Mouse (Mus musculus): ENCODE results near the gene Aipl1. TPM values are rescaled to one million over a fixed set of nuclear protein-coding genes. Genes with fewer than 3 reads are reported as not detected.

Aipl1 gene
- polyA plus RNA-seq, 2 experiments, result 0.11 TPM

DNA sequence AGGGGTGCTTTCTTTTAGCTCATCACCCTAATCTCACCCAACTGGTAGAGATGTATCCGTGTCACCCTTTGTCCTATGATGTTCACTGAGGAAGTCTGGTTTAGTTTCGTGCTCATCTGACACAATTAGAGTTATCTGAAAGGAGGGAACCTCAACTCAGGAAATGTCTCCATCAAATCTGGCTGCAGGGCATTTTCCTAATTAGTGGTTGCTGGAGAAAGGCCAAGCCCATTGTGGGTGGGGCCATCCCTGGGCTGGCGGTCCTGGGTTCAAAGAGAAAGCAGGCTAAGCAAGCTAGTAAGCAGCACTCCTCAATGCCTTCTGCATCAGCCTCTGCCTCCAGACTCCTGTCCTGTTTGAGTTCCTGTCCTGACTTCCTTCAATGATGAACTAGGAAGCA lies 14.9 kb upstream of the Aipl1 start:
- 28% methylated on average over 3 of the region's 3 CpGs for WGBS (ENCODE audit: insufficient replicate concordance)
- no peaks in the 10 kb centered on the region for H3K9me3 ChIP-seq (ENCODE audit: control insufficient read depth, low read length)
- H3K27ac ChIP-seq, result no peak overlapping the region
- ATAC-seq (ENCODE audit: insufficient read depth), result no peak
- H3K4me1 ChIP-seq (replicated peaks; ENCODE audit: control insufficient read depth in 2 of 2, insufficient read depth in 2 of 2, low read length in 1 of 2), result no peaks in the 10 kb centered on the region
- TF ChIP-seq CTCF (IDR thresholded peaks at IDR 0.05; ENCODE audit: low read depth) (no peak), EP300 (IDR thresholded peaks at IDR 0.05; ENCODE audit: low read depth) (no peak)
- no peak overlapping the region for H3K4me2 ChIP-seq (ENCODE audit: low read depth)
- no peak overlapping the region for H3K4me3 ChIP-seq (ENCODE audit: insufficient read depth in 1 of 2, low read depth in 2 of 2, low read length in 2 of 2)
- no peak overlapping the region for H3K9ac ChIP-seq (replicated peaks)
- no peaks in the 10 kb centered on the region for H3K36me3 ChIP-seq (replicated peaks; ENCODE audit: control insufficient read depth, insufficient read depth, low read depth)
- H3K27me3 ChIP-seq (ENCODE audit: control insufficient read depth, insufficient read depth, low read length), result peaks cover 13% of the 10 kb centered on the region
- DNase-seq (ENCODE audit: low read depth in 3 of 3, low spot score in 3 of 3), result no peak

DNA sequence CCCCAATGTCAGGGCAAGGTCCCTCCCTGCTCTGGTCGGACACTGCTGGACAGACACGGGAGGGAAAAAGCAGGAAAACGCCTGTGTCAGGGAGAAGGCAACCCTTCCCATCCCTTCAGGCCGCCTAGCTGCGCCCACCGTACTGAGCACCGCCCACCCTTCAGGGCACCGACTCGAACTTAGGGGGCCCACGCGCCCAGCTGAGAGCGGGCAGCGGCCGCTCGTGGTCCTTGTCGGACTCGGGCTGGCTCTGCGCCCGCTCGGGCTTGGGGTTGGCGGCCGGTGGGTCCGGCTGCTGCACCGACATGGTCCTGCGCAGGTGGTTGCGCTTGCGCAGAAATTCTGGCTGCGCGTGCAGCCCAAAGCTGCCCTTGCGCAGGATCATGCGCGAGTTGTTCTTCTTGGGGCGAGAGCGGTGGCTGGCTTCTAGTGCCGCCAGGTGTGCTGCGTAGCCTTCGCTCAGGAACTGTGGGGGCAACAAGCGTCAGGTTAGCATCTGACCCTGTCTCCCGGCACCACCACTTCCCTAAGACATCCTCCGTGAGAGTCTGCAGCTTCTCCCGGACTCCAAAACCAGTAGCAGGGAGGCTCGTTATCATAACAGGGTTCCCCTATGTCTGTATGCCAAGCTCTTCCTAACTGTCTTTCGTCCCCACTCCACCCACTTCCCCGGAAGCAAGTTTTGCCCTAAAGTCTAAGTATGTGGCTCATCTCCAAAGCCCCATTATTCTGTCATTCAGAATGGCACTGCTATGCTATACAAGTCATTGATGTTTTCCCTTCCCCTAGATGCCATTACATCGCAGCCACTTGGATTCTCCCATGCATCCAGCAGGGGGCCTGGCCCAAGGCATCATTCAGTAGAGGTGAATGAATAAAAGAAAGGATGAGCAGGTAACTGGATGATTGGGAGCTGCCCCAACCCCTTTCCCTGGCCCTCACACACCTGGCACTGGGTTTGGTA lies 13.9 kb upstream of the Aipl1 start:
- H3K4me3 ChIP-seq (ENCODE audit: insufficient read depth in 1 of 2, low read depth in 2 of 2, low read length in 2 of 2), result peak overlapping the region in 1 of 2 experiments; percentile 15; a peak in 1 of 4 replicates
- H3K27ac ChIP-seq, result no peak overlapping the region
- no peaks in the 10 kb centered on the region for H3K36me3 ChIP-seq (replicated peaks; ENCODE audit: control insufficient read depth, insufficient read depth, low read depth)
- no peak for DNase-seq (ENCODE audit: low read depth in 3 of 3, low spot score in 3 of 3)
- 3% methylated on average over 45 of the region's 45 CpGs for WGBS (ENCODE audit: insufficient replicate concordance)
- ATAC-seq (ENCODE audit: insufficient read depth), result no peak
- peak overlapping the region; percentile 43 for H3K4me2 ChIP-seq (ENCODE audit: low read depth)
- H3K4me1 ChIP-seq (replicated peaks; ENCODE audit: control insufficient read depth in 2 of 2, insufficient read depth in 2 of 2, low read length in 1 of 2), result no peaks in the 10 kb centered on the region
- no peak overlapping the region for H3K9ac ChIP-seq (replicated peaks)
- H3K27me3 ChIP-seq (ENCODE audit: control insufficient read depth, insufficient read depth, low read length), result peaks cover 13% of the 10 kb centered on the region
- TF ChIP-seq EP300 (IDR thresholded peaks at IDR 0.05; ENCODE audit: low read depth) (no peak), CTCF (IDR thresholded peaks at IDR 0.05; ENCODE audit: low read depth) (peak; percentile 24; the same call in 1 of the 2 replicates)
- H3K9me3 ChIP-seq (ENCODE audit: control insufficient read depth, low read length), result no peaks in the 10 kb centered on the region

DNA sequence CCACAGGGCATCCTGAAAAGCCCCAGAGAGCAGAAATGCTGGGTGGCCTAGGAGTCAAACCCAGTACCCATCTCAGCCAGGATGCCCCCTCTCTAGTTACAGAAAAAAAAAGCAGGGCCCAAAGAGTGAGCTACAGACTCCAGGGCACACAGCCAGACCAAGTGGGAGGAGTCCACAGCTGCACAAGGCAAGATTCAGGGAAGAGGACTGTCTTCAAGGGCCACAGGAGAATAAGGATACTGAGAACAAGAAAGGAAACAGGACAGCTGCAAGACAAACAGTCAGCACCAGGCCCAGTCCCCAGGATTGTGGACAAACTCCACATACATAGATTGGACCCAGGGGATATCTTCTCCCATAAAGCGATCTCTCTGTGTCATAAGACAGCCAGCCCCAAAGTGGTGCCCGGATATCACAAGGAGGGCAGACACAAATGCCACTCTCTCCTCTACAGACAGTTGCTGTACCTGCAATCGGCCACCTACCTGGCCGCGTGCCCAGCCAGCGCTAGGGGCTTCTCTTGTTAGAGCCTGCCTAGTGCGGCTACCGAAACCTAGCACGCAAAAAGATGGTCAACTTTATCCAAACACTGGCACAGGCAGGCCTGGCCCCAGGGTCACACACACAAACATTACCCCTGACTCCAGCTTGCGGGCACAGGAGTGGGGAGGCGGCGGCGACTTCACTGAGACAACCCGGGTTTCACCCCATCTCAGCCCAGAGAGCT lies 13.0 kb upstream of the Aipl1 start:
- no peak overlapping the region for H3K27ac ChIP-seq
- 24% methylated on average over 14 of the region's 14 CpGs for WGBS (ENCODE audit: insufficient replicate concordance)
- peak overlapping the region; percentile 43 for H3K4me2 ChIP-seq (ENCODE audit: low read depth)
- TF ChIP-seq EP300 (IDR thresholded peaks at IDR 0.05; ENCODE audit: low read depth), result no peak
- no peak overlapping the region for H3K9ac ChIP-seq (replicated peaks)
- DNase-seq (ENCODE audit: low read depth in 3 of 3, low spot score in 3 of 3) (no peak), ATAC-seq (ENCODE audit: insufficient read depth) (no peak)
- H3K9me3 ChIP-seq (ENCODE audit: control insufficient read depth, low read length), result no peaks in the 10 kb centered on the region
- H3K27me3 ChIP-seq (ENCODE audit: control insufficient read depth, insufficient read depth, low read length), result peaks cover 13% of the 10 kb centered on the region
- peak overlapping the region in 1 of 2 experiments; percentile 15; a peak in 1 of 4 replicates for H3K4me3 ChIP-seq (ENCODE audit: insufficient read depth in 1 of 2, low read depth in 2 of 2, low read length in 2 of 2)
- H3K4me1 ChIP-seq (replicated peaks; ENCODE audit: control insufficient read depth in 2 of 2, insufficient read depth in 2 of 2, low read length in 1 of 2), result no peaks in the 10 kb centered on the region
- H3K36me3 ChIP-seq (replicated peaks; ENCODE audit: control insufficient read depth, insufficient read depth, low read depth), result no peaks in the 10 kb centered on the region

DNA sequence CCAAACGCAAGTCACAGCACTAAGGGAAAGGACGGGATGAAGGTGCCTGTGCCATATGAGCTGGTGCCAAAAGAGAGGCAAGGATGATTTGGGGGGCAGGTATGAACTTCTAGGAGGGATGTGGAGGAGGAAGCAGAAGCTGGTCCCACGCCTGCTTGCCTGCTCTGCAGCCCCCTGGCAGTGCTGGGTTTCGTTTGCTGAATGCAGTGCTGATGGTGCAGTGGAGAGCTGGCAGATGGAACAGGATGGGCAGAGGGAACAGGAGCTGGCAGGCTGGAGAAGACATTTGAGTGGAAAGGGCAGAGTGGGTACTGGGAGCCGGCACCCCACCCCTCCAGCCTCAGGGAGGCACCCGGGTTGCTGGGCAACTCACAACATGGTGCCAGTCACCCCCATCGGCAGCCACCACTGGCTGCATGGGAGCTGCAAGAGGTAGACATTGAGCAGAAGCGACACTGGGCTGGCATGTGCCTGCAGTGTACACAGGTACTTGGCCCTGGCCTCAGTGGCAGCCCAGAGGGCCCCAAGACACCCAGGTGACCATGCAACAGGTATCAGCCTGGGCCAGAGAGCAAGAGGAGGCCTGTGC lies 12.0 kb upstream of the Aipl1 start:
- ATAC-seq (ENCODE audit: insufficient read depth) (no peak), DNase-seq (ENCODE audit: low read depth in 3 of 3, low spot score in 3 of 3) (no peak)
- Histone ChIP-seq H3K36me3 (replicated peaks; ENCODE audit: control insufficient read depth, insufficient read depth, low read depth) (no peaks in the 10 kb centered on the region), H3K9me3 (ENCODE audit: control insufficient read depth, low read length) (no peaks in the 10 kb centered on the region), H3K4me2 (ENCODE audit: low read depth) (no peak overlapping the region), H3K4me3 (ENCODE audit: insufficient read depth in 1 of 2, low read depth in 2 of 2, low read length in 2 of 2) (no peak overlapping the region), H3K27ac (no peak overlapping the region), H3K27me3 (ENCODE audit: control insufficient read depth, insufficient read depth, low read length) (peaks cover 13% of the 10 kb centered on the region), H3K9ac (replicated peaks) (no peak overlapping the region), H3K4me1 (replicated peaks; ENCODE audit: control insufficient read depth in 2 of 2, insufficient read depth in 2 of 2, low read length in 1 of 2) (no peaks in the 10 kb centered on the region)
- WGBS (ENCODE audit: insufficient replicate concordance), result 48% methylated on average over 8 of the region's 8 CpGs
- TF ChIP-seq EP300 (IDR thresholded peaks at IDR 0.05; ENCODE audit: low read depth) (no peak), CTCF (IDR thresholded peaks at IDR 0.05; ENCODE audit: low read depth) (no peak)
